Mouse (Mus musculus) ES-E14 (cell line): ENCODE data around the gene Acadvl.

Source experiments
- CHD2 ChIP-seq: IDR thresholded peaks from 2 replicates; pipeline ENCODE4 v1.6.1; 2014; ENCODE audit warnings: mild to moderate bottlenecking, low read depth, low read length, inconsistent platforms
- MAFK ChIP-seq: IDR thresholded peaks from 2 replicates; pipeline ENCODE4 v1.6.1; 2014; ENCODE audit warnings: mild to moderate bottlenecking, low read depth, low read length, inconsistent platforms; ENCODE audit not compliant: insufficient read depth

GRCm38 (mm10) chr11:70018131-70018990 lies 3.1 kb upstream of the Acadvl start:
- no peak for TF ChIP-seq CHD2
- no peak for TF ChIP-seq MAFK
